Mouse (Mus musculus) inflammation-experienced regulatory T-cells, adult 6 months (primary cell): Measurements from ENCODE around the gene Gas7. TPM values are rescaled to one million over a fixed set of nuclear protein-coding genes. Genes with fewer than 3 reads are reported as not detected.

ENCODE experiments used
- ATAC-seq: one replicate; pipeline ENCODE4 v1.8.0; 2017
- polyA plus RNA-seq, 3 experiments: library from polyadenylated mRNA; unstranded; fragments of 100-300 nt; shearing (Covaris generic); gene quantifications; one replicate each; pipeline ENCODE4 v1.2.1; 2017

Gas7 gene
- polyA plus RNA-seq, 3 experiments from 2014 or later = 0.09 to 12.6 TPM; not detected in 1

GRCm38 (mm10) chr11:67577994-67578393 lies 122.8 kb downstream of the Gas7 start:
- no peak for ATAC-seq

GRCm38 (mm10) chr11:67579136-67579535 lies 123.9 kb downstream of the Gas7 start:
- ATAC-seq = no peak

GRCm38 (mm10) chr11:67581549-67581948 lies 126.3 kb downstream of the Gas7 start:
- no peak for ATAC-seq

- no peak for ATAC-seq
These were observed 127.3 kb downstream of the Gas7 start for GRCm38 (mm10) chr11:67582570-67582969.

- ATAC-seq = no peak
These were observed 129.8 kb downstream of the Gas7 start for GRCm38 (mm10) chr11:67585016-67585415.

- ATAC-seq = no peak
These were observed 130.4 kb downstream of the Gas7 start for GRCm38 (mm10) chr11:67585629-67586028.

GRCm38 (mm10) chr11:67586231-67586994 lies 131.2 kb downstream of the Gas7 start:
- ATAC-seq = no peak

GRCm38 (mm10) chr11:67588196-67588827 lies 133.1 kb downstream of the Gas7 start:
- no peak for ATAC-seq

- no peak for ATAC-seq
These were observed 133.6 kb downstream of the Gas7 start for GRCm38 (mm10) chr11:67588828-67589314.

- no peak for ATAC-seq
These were observed 141.0 kb downstream of the Gas7 start for GRCm38 (mm10) chr11:67596233-67596632.

- ATAC-seq = no peak
These were observed 141.6 kb downstream of the Gas7 start for GRCm38 (mm10) chr11:67596856-67597255.

GRCm38 (mm10) chr11:67597388-67597787 lies 142.2 kb downstream of the Gas7 start:
- no peak for ATAC-seq

- no peak for ATAC-seq
These were observed 143.9 kb downstream of the Gas7 start for GRCm38 (mm10) chr11:67599141-67599540.

GRCm38 (mm10) chr11:67600710-67601430 lies 145.6 kb downstream of the Gas7 start:
- no peak for ATAC-seq

- ATAC-seq = no peak
These were observed 147.6 kb downstream of the Gas7 start for GRCm38 (mm10) chr11:67602711-67603369.

GRCm38 (mm10) chr11:67604481-67604880 lies 149.2 kb downstream of the Gas7 start:
- no peak for ATAC-seq

GRCm38 (mm10) chr11:67608114-67608683 lies 153.0 kb downstream of the Gas7 start:
- no peak for ATAC-seq

- ATAC-seq = no peak
These were observed 157.1 kb downstream of the Gas7 start for GRCm38 (mm10) chr11:67612158-67612839.

- ATAC-seq = no peak
These were observed 161.5 kb downstream of the Gas7 start for GRCm38 (mm10) chr11:67616557-67617239.

- ATAC-seq = no peak
These were observed 167.1 kb downstream of the Gas7 start for GRCm38 (mm10) chr11:67622340-67622739.

GRCm38 (mm10) chr11:67627179-67627578 lies 171.9 kb downstream of the Gas7 start:
- ATAC-seq = no peak
